Mouse (Mus musculus) embryonic facial prominence, embryonic 12.5 days (tissue): ENCODE results near the gene Ccdc50. TPM values are rescaled to one million over a fixed set of nuclear protein-coding genes. Genes with fewer than 3 reads are reported as not detected.

Experiments
- ATAC-seq: fragments of 200-750 bp; cut with Nextera tagmentation; 2 replicates; pipeline ENCODE4 v1.8.0; 2017; ENCODE audit not compliant: insufficient number of reproducible peaks, insufficient read depth, low FRiP score, low TSS enrichment
- H3K27ac ChIP-seq: fragments of 300-500 bp; sonication (generic); 2 replicates; pipeline ENCODE4 v1.5.1; 2016; ENCODE audit warnings: mild to moderate bottlenecking
- H3K27me3 ChIP-seq: fragments of 300-500 bp; sonication (generic); 2 replicates; pipeline ENCODE4 v1.6.1; 2016; ENCODE audit warnings: mild to moderate bottlenecking, moderate library complexity
- H3K36me3 ChIP-seq: fragments of 300-500 bp; sonication (generic); 2 replicates; pipeline ENCODE4 v1.6.1; 2016; ENCODE audit warnings: mild to moderate bottlenecking
- H3K4me1 ChIP-seq: fragments of 300-500 bp; sonication (generic); 2 replicates; pipeline ENCODE4 v1.6.1; 2016
- H3K4me2 ChIP-seq: fragments of 300-500 bp; sonication (generic); replicated peaks from 2 replicates; pipeline ENCODE4 v1.6.1; 2016; ENCODE audit warnings: mild to moderate bottlenecking, moderate library complexity
- H3K4me3 ChIP-seq: fragments of 300-500 bp; sonication (generic); 2 replicates; pipeline ENCODE4 v1.5.1; 2016; ENCODE audit warnings: mild to moderate bottlenecking
- H3K9ac ChIP-seq: fragments of 300-500 bp; sonication (generic); 2 replicates; pipeline ENCODE4 v1.6.1; 2016; ENCODE audit warnings: mild to moderate bottlenecking, moderate library complexity
- H3K9me3 ChIP-seq: fragments of 300-500 bp; sonication (generic); 2 replicates; pipeline ENCODE4 v1.6.1; 2016; ENCODE audit warnings: mild to moderate bottlenecking, moderate library complexity
- WGBS: fragments of 180-500 bp; shearing (Covaris S2); methylation state at CpG from one replicate; pipeline ENCODE4 v1.1.7; 2016; 5-methylcytosine and 5-hydroxymethylcytosine counted together
- polyA plus RNA-seq: library from polyadenylated mRNA; unstranded; fragments of >200 nt; fragmentation: Nextera tagmentation; extraction: Ambion mirVana; gene quantifications from 2 replicates; pipeline ENCODE4 v1.2.1, GENCODE M21; 2016

The Ccdc50 gene
- polyA plus RNA-seq, 1 experiment from 2014 or later, result 49.7 TPM

DNA sequence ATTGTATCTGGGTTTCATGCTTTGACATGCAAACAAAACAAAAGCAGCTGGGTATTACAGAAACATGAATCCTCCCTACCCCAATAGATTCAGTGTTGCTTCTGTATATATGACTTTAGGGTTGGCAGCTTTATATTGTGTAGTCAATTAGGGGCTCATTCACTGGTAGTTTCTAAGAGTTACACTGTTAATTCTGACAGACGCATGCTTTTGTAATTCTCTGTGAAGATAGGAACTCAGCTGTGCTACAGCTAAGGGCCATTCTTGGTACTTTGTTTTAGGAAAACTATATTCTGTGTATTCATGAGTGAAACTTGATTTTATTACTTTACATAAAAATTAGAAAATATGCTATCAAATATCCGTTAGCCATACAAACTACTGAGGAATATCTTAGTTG, 65.2 kb downstream of the Ccdc50 start:
- Histone ChIP-seq H3K4me2 (no peak overlapping the region), H3K27ac (no peak overlapping the region), H3K9ac (no peak overlapping the region), H3K4me1 (no peaks in the 10 kb centered on the region), H3K9me3 (no peaks in the 10 kb centered on the region), H3K36me3 (peaks cover 10% of the 10 kb centered on the region; the same call in 1 of the 2 replicates), H3K27me3 (no peaks in the 10 kb centered on the region), H3K4me3 (no peak overlapping the region)
- 85% methylated on average over 2 of the region's 2 CpGs for WGBS
- ATAC-seq, result no peak

GRCm38 (mm10) chr16:27457273-27457672, 68.6 kb downstream of the Ccdc50 start:
- Histone ChIP-seq H3K27me3 (no peaks in the 10 kb centered on the region), H3K9me3 (no peaks in the 10 kb centered on the region), H3K36me3 (no peaks in the 10 kb centered on the region), H3K27ac (no peak overlapping the region), H3K4me2 (no peak overlapping the region), H3K4me3 (no peak overlapping the region), H3K4me1 (no peaks in the 10 kb centered on the region), H3K9ac (no peak overlapping the region)
- no peak for ATAC-seq
- 20% methylated on average over 4 of the region's 4 CpGs for WGBS

DNA sequence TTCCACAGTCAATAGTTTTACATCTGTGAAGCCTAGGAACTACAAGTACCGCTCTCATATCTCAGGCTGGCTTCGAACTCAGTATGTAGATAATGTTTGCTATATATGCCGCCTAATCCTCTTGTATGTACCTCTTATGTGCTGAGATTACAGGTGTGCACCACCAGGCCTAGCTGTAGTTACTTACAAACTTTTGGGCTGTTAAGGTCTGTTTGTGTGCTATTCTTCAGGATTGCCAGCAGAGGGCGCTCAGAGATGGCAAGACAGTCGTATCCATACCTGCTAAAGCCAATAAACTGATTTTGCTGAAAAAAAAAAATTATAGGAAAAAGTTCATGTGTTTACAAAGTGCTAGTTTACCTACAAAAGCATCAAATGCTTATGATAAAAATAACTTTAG, 80.1 kb downstream of the Ccdc50 start:
- Histone ChIP-seq H3K4me2 (no peak overlapping the region), H3K9ac (no peak overlapping the region), H3K27me3 (no peaks in the 10 kb centered on the region), H3K9me3 (no peaks in the 10 kb centered on the region), H3K4me3 (no peak overlapping the region), H3K4me1 (no peaks in the 10 kb centered on the region), H3K36me3 (no peaks in the 10 kb centered on the region), H3K27ac (no peak overlapping the region)
- WGBS, result 26% methylated on average over 5 of the region's 5 CpGs
- ATAC-seq, result no peak

- Histone ChIP-seq H3K36me3 (no peaks in the 10 kb centered on the region), H3K9me3 (no peaks in the 10 kb centered on the region), H3K4me2 (no peak overlapping the region), H3K4me1 (no peaks in the 10 kb centered on the region), H3K9ac (no peak overlapping the region), H3K4me3 (no peak overlapping the region), H3K27me3 (no peaks in the 10 kb centered on the region), H3K27ac (no peak overlapping the region)
- no peak for ATAC-seq
- WGBS, result 73% methylated on average over 6 of the region's 6 CpGs
Observed at GRCm38 (mm10) chr16:27471389-27471788, 82.7 kb downstream of the Ccdc50 start.

- WGBS, result 60% methylated on average over 1 of the region's 1 CpGs
- no peak overlapping the region for H3K4me2 ChIP-seq
- no peak overlapping the region for H3K4me3 ChIP-seq
- no peaks in the 10 kb centered on the region for H3K9me3 ChIP-seq
- no peak for ATAC-seq
- H3K27me3 ChIP-seq, result no peaks in the 10 kb centered on the region
- H3K36me3 ChIP-seq, result no peaks in the 10 kb centered on the region
- H3K9ac ChIP-seq, result no peak overlapping the region
- H3K27ac ChIP-seq, result no peak overlapping the region
- no peaks in the 10 kb centered on the region for H3K4me1 ChIP-seq
Observed at GRCm38 (mm10) chr16:27483834-27484233, 95.2 kb downstream of the Ccdc50 start.

Other genes with a start within 250 kb of the Ccdc50 start
- 0.37 and 0.57 TPM in 2 replicates for gene Ostn, start 81.4 kb upstream of the Ccdc50 start, polyA plus RNA-seq
- gene Uts2b, start 18.6 kb upstream of the Ccdc50 start, polyA plus RNA-seq, result 0.27 TPM in 1 of 2 replicates, not detected in the other